Mouse (Mus musculus) layer of hippocampus, postnatal 36 days (tissue): ENCODE data around the gene Vamp5. TPM values are rescaled to one million over a fixed set of nuclear protein-coding genes. Genes with fewer than 3 reads are reported as not detected.
A peak's percentile ranks its signal among the peaks of the same experiment; 100 is the strongest.

ENCODE experiments used
- DNase-seq, 2 experiments: peaks; one replicate each; pipeline ENCODE4 v3.0.0; 2022
- total RNA-seq, 2 experiments: library from RNA; stranded (reverse); gene quantifications; 2 replicates each; pipeline ENCODE4 v1.2.3; 2021

Gene Vamp5
- total RNA-seq, 2 experiments from 2014 or later, result 4.4 to 5.3 TPM

DNA sequence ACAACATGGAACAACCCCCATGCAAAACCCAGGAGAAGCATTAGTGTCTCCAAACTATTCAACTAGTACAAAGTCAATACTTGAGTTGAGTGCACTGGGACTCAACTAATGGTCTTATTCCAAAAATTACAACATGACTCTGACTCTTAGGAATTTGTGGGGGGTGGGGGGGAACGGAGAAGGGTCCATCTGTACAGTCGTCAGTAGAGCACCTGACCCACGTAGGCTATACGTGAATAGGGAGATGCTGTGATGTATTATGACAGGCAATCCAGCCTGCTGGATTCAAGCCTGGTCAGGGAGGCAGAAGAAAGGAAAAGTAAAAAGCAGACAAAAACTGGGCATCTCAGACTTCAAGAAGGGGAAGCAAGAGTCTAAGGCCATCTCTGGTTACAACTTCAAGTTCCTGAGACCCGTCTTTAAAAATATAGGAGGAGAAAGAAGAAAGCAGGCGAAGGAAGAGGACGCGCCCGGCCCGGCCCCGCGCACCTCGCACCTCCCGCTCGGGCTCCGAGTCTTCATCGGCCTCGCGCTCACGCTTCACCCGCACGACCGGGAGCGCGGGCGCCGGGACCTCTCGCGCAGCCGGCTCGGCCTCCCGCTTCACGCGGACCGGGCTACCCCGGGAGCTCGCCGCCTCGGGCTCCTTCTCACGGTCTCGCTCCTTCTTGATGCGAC, 35.7 kb downstream of the Vamp5 start:
- no peak for DNase-seq

DNA sequence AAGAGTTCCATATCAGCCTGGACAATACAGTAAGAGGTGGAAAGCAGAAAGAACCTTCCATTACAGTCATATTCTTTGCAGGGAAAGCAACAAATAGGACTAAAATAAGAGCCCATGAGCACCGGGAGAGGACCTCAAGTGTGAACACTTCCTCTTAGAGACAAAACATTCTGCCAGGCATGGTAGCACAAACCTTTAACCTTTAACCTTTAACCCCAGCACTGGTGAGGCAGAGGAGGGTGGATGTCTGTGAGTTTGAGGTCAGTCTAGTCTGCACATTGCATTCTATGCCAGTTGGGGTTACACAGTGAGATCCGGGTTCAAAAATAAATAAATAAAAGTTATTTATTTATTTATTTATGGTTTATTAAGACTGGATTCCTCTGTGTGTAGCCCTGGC, 39.8 kb downstream of the Vamp5 start:
- no peak for DNase-seq

DNA sequence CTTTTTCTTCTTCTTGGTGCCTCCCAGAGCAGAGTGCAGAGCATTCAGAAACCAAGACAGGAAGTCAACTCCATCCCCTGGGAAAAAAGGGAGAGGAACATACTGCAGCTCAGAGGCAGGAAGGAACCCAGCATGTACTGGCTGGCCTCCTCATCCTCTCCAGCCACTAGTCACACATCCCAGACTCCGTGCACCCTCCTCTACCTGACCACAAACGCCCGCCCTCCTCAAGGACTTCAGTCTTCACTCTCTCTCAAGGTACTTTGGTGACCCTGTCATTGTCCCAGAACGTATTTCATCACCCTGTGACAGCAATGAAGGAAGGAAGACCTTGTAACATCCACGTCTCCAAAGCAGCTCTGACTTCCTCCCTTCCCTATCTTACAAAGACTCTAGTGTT, 47.2 kb downstream of the Vamp5 start:
- DNase-seq, result no peak

DNA sequence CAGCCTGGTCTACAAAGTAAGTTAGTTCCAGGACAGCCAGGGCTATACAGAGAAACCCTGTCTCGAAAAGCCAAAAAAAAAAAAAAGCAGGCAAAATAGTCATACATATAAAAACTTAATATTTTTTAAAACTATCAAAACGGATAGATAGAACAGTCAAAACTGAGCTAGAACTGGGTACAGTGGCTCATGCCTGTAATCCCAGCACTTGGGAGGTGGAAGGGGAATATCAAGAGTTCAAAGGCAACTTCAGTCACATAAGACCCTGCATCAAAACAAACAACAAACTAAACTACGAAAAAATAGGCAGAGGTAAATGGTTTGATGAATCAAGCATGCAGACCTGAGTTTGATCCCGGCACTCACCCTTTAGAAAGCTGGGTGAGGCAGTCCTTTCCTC, 50.1 kb downstream of the Vamp5 start:
- DNase-seq, result no peak

DNA sequence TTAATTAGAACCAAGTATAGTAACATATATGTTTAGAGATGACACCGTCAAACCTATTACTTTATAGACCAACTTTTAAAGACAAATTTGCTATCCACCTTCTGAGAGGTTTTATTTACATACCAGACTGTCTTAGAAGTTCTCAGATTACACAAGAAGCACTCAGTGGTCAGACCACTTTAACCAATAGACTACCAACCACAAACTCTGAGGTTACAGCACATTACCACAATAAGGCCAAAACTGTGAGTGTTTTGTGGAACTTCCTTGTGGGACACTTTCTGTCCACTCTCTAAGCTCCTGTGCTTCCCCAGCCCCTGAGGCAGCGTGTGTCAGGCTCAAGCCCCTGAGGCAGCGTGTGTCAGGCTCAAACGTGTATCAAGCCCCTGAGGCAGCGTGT, 51.2 kb downstream of the Vamp5 start:
- DNase-seq, result no peak

DNA sequence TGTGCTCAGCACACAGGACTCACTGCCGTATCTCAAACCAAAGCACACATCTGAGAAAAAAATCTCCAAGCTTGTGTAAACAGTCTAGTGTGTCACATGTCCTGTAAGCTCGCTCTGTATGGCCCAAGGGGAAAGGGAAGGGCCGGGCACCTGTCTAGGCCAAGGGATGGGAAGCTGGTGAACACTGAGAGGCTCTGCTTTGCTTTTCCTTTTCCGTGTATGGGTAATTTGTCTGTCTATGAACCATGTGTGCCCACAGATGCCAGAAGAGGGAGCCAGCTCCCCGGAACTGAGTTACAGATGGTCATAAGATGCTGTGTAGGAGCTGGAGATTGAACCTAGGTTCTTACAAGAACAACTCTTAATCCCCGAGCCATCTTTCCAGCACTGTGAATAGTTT, 54.0 kb downstream of the Vamp5 start:
- peak; percentile 46 to 49 for DNase-seq

DNA sequence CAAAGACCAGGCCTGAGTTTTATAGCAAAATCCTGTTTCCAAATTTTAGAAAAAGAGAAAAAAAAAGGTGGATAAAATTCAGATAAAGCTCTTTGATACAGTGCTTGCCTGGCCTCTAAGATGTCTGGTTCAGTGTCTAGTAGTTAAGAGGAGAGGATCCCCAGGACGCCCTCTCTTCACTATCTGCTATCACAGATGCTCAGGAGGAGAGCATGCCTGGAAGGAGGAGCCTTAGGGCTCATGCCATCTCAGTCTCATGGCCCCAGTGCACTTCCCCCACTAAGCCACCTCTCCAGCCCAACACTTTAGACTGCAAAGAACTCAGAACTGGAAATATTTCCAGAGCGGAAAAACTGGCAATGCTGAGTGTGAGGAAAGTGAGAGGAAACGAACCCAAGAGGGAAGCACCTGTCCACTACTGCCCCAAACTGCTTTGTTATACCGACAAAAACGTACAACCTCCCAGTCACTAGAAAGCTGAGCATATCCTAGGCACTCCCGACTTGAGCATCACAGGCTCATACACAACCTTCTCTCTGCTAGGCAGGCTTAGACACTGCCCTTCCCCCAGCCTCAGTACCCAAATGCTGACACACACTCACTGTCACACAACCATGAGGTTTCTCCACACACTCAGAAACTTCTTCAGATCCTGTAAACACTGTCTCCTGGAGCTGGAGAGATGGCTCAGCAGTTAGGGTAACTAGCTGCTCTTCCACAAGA, 56.3 kb downstream of the Vamp5 start:
- DNase-seq, result no peak

DNA sequence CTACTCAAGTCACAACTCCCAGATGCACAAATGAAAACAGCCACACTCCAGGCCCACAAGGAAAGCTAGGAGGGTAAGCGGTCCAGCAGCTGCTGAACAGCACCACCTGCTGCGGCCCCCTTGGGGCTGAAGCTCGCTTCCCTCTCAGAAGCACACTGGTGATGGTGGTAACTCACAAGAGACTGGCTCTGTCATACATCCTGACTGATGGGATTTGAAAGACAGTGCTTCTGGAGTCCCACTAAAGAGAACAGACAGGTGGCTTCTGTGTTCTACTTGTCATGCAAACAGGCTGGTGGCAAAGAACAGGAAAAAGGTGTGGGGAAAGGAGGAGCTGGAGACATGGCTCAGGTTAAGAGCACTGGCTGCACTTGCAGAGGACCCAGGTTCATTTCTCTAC, 57.3 kb downstream of the Vamp5 start:
- no peak for DNase-seq

DNA sequence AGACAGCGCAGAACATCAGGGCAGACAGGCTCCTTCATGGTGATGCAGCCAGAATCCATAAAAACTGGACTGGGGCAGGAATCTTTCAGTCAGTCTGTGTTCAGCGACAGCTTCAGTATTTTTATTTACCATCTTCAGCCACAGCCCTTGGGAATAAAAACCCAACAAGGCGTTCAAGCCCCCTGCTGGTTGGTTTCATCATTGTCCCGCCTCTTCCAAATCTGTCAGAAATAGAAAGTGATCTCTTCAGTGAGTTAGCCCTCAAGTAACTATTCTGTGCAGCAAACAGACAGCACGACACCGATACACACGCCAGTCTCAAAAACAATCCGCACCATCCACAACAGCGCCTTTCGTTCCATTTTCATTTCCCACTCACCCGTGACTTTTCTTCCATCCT, 61.2 kb downstream of the Vamp5 start:
- DNase-seq, result peak; percentile 41 to 58

Other genes with a start within 250 kb of the Vamp5 start
- gene Atoh8, start 144.9 kb downstream of the Vamp5 start, total RNA-seq, result 1 to 10 TPM; 2.2 to 3.4 TPM
- gene Sftpb, start 75.9 kb downstream of the Vamp5 start, total RNA-seq, result not detected
- gene Usp39, start 35.3 kb downstream of the Vamp5 start, total RNA-seq, result 10 to 100 TPM; 31.3 to 35.8 TPM
- gene 0610030E20Rik, start 33.2 kb downstream of the Vamp5 start, total RNA-seq, result 10 to 100 TPM; 16.9 to 17.2 TPM
- 10 to 100 TPM in 1 of 2 experiments, 1 to 10 TPM in 1; 8.1 to 10.5 TPM for gene Tmem150a, start 25.0 kb downstream of the Vamp5 start, total RNA-seq
- 10 to 100 TPM; 77.6 to 85.2 TPM for gene Rnf181, start 13.5 kb downstream of the Vamp5 start, total RNA-seq
- gene Vamp8, start 10.2 kb upstream of the Vamp5 start, total RNA-seq, result 10 to 100 TPM; 14.7 to 17.3 TPM
- 10 to 100 TPM; 22.6 to 24.0 TPM for gene Ggcx, start 33.8 kb upstream of the Vamp5 start, total RNA-seq
- gene Mat2a, start 59.1 kb upstream of the Vamp5 start, total RNA-seq, result 100 to 1,000 TPM; 186 to 194 TPM
- gene Sh2d6, start 141.2 kb upstream of the Vamp5 start, total RNA-seq, result under 1 TPM; 0.40 to 0.45 TPM
- gene Capg, start 163.9 kb upstream of the Vamp5 start, total RNA-seq, result 1 to 10 TPM; 2.3 to 2.9 TPM
- 10 to 100 TPM; 20.3 to 22.3 TPM for gene Elmod3, start 217.9 kb upstream of the Vamp5 start, total RNA-seq
- gene Retsat, start 218.0 kb upstream of the Vamp5 start, total RNA-seq, result 10 to 100 TPM; 54.3 to 55.6 TPM
- 10 to 100 TPM; 88.8 to 91.6 TPM for gene Tgoln1, start 236.5 kb upstream of the Vamp5 start, total RNA-seq